Mouse (Mus musculus): ENCODE data around the gene Supt6. TPM values are rescaled to one million over a fixed set of nuclear protein-coding genes. Genes with fewer than 3 reads are reported as not detected.

Supt6 gene
- polyA plus RNA-seq, 1 experiment from 2014 or later = 17.7 TPM

DNA sequence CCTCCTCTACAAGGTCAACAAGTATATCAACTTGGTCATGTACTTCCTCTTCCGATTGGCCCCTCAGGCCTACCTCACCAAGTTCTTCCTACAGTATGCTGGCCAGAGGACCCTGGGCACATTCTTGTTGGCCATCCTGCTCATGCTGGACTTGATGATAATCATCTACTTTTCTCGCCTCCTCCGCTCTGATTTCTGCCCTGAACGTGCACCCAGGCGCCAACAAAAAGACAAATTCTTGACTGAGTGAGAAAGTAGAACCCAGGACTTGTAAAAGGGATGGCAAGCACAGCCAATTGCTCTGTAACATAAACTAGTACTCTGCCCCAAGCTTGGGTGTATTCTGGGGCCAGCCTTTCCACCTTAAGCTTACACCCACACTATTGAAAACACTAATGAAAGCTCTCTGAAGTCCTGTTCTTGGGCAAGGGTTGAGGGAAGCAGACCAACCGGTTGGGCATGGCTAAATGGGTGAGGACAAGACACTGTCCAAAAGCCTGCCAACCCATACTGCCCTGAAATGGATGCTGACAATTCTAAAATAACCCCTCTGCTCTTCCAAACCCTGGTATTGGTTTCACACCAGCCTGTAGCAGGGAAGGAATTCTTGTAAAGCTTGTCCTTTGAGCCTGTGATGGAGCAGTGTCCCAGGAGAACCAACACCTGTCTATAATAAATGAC, 65.6 kb downstream of the Supt6 start:
- DNase-seq (ENCODE audit: low spot score) (no peak), ATAC-seq (no peak)
- no peak overlapping the region for H3K4me3 ChIP-seq (ENCODE audit: low read depth, low read length)
- no peaks in the 10 kb centered on the region for H3K27me3 ChIP-seq (replicated peaks; ENCODE audit: control insufficient read depth, insufficient read depth, low read length)
- no peaks in the 10 kb centered on the region for H3K9me3 ChIP-seq (replicated peaks; ENCODE audit: control insufficient read depth, low read length)
- H3K9ac ChIP-seq (ENCODE audit: low read length) = no peak overlapping the region
- H3K27ac ChIP-seq (ENCODE audit: low read depth, low read length) = no peak overlapping the region
- H3K4me1 ChIP-seq (ENCODE audit: control insufficient read depth, insufficient read depth, low read length) = peaks cover 29% of the 10 kb centered on the region
- H3K4me2 ChIP-seq (ENCODE audit: low read length) = no peak overlapping the region
- WGBS = 82% methylated on average over 6 of the region's 6 CpGs
- peaks cover 32% of the 10 kb centered on the region for H3K36me3 ChIP-seq (ENCODE audit: control insufficient read depth, insufficient read depth, low read length)

DNA sequence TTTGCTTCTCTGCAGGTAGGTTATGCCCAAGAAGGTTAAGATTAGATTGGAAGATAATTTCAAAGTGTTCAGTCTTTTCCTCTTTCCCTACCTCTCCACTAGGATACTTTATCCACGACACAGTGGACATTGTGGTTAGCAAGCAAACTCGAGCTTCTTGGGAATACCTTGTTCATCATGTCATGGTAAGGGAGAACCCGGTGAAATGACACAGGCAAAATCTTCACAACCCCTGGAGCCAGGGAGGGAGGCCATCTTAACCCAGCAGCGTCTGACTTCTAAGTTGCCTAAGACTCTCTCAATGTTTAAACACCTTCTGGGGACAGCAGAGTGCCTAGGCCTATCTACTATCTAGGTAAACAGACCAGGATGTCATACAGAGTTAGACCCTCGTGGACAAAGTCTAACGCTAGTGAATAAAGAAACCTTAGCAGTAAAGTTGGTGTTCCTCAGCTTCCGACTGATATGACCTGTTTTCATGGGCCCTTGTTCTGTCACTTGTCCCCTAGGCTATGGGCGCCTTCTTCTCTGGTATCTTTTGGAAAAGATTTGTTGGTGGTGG, 66.3 kb downstream of the Supt6 start:
- Histone ChIP-seq H3K4me3 (ENCODE audit: low read depth, low read length) (peak overlapping the region; percentile 44; the same call in 1 of the 2 replicates), H3K4me1 (ENCODE audit: control insufficient read depth, insufficient read depth, low read length) (peaks cover 29% of the 10 kb centered on the region), H3K4me2 (ENCODE audit: low read length) (peak overlapping the region; percentile 89), H3K27me3 (replicated peaks; ENCODE audit: control insufficient read depth, insufficient read depth, low read length) (no peaks in the 10 kb centered on the region), H3K27ac (ENCODE audit: low read depth, low read length) (peak overlapping the region; percentile 78), H3K36me3 (ENCODE audit: control insufficient read depth, insufficient read depth, low read length) (peaks cover 32% of the 10 kb centered on the region), H3K9me3 (replicated peaks; ENCODE audit: control insufficient read depth, low read length) (no peaks in the 10 kb centered on the region), H3K9ac (ENCODE audit: low read length) (peak overlapping the region; percentile 69)
- DNase-seq (ENCODE audit: low spot score) = no peak
- 30% methylated on average over 8 of the region's 8 CpGs for WGBS
- no peak for ATAC-seq

DNA sequence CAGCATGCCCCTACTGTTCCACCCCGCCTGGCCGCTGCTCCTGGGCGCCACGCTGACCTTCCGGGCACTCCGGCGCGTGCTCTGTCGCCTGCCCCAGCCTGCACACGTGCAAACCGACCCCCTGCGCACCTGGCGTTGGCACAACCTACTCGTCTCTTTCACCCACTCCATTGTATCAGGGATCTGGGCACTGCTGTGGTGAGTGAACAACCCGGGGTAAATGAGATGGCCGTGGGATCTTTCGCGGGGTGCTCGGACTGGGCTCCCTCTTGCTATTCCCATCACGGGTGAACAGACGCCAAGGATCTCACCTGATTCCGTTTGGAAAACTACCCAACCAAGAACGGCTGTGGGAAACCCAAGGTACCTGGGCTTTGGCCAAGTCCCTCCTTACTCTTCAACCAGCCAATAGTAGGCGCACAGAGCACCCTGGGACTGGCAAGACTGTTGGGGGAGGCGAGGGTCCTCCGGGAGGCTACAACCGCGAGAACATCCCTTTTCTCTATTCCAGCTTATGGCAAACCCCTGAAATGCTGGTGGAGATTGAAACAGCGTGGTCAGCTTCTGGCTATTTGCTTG, 66.8 kb downstream of the Supt6 start:
- DNase-seq (ENCODE audit: low spot score) (peak; percentile 85), ATAC-seq (peak; percentile 1; the same call in 1 of the 2 replicates)
- Histone ChIP-seq H3K36me3 (ENCODE audit: control insufficient read depth, insufficient read depth, low read length) (peaks cover 32% of the 10 kb centered on the region), H3K27ac (ENCODE audit: low read depth, low read length) (peak overlapping the region; percentile 78), H3K4me2 (ENCODE audit: low read length) (peak overlapping the region; percentile 89), H3K9ac (ENCODE audit: low read length) (peak overlapping the region; percentile 69), H3K27me3 (replicated peaks; ENCODE audit: control insufficient read depth, insufficient read depth, low read length) (no peaks in the 10 kb centered on the region), H3K4me1 (ENCODE audit: control insufficient read depth, insufficient read depth, low read length) (peaks cover 27% of the 10 kb centered on the region), H3K9me3 (replicated peaks; ENCODE audit: control insufficient read depth, low read length) (no peaks in the 10 kb centered on the region), H3K4me3 (ENCODE audit: low read depth, low read length) (peak overlapping the region; percentile 44)
- 1% methylated on average over 29 of the region's 29 CpGs for WGBS

DNA sequence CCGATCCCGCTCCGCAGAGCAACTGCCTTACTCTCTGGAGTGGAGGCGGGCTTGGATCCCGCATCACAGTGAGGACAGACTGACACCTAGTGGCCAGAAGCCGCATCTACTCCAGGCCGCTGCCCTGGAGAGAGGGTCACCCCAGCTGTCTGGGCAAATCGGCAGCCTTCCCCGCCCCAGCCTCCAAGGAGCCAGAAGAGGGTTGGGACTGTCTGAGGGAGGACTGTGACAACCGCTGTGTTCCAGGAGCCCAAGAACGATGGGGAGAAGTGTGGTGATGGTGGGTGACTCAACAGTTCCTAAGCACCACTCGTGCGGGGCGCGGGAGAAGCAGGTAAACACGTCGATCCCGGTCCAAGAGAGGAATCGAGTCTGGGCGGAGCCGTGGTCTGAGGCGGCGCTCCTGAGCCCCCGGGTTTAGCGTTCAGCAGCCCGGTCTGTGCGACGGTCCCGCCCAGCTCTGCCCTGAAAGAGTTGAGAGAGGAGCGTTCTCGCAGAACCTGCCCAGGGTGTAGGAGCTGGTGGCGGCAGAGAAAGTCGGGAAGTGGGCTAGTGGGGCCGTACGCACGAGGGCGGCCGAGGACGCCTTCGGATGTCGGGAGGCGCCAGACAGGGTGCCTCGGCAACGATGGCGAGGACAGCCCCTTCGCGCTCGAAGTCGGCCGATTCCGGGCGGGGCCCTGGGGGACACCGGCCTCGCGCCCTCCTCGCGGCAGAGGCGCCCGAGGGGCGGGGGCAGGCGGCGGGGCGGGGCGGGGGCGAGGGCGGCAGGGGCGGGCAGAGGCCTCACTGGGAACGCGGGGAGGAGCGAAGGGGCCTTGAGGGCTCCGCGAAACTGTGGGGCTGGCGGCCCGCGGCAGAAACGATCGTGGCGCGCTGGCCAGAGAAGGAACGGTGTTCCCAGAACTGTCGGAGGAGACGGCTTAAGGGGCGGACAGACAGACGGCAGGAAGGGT, 67.6 kb downstream of the Supt6 start:
- H3K27me3 ChIP-seq (replicated peaks; ENCODE audit: control insufficient read depth, insufficient read depth, low read length) = no peaks in the 10 kb centered on the region
- peaks cover 32% of the 10 kb centered on the region for H3K36me3 ChIP-seq (ENCODE audit: control insufficient read depth, insufficient read depth, low read length)
- WGBS = under 1% methylated on average over 72 of the region's 84 CpGs
- peak overlapping the region; percentile 69 for H3K9ac ChIP-seq (ENCODE audit: low read length)
- H3K4me3 ChIP-seq (ENCODE audit: low read depth, low read length) = peak overlapping the region; percentile 44
- peak; percentile 96 for DNase-seq (ENCODE audit: low spot score)
- H3K4me2 ChIP-seq (ENCODE audit: low read length) = peak overlapping the region; percentile 89
- peak overlapping the region; percentile 78 for H3K27ac ChIP-seq (ENCODE audit: low read depth, low read length)
- H3K4me1 ChIP-seq (ENCODE audit: control insufficient read depth, insufficient read depth, low read length) = peaks cover 25% of the 10 kb centered on the region
- no peaks in the 10 kb centered on the region for H3K9me3 ChIP-seq (replicated peaks; ENCODE audit: control insufficient read depth, low read length)
- peak; percentile 87 for ATAC-seq

DNA sequence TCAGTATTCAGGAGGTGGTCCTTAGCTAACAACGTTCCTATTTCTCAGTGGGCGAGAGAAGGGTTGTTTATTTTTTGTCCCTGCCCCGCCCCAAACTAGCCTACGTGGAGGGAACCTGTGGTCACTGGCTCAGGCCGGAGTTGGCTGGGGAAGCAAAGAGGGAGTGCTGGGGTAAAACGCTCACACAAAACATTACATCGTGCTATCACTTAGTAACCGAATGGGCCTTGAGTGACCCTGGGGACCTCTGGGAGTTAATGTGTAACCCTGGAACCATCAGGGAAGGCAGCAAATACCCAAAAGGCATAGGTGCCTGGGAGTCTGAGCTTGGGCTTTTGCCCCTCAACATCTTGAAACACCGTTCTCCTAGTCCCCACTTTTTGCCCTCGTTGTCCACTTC, 68.3 kb downstream of the Supt6 start:
- ATAC-seq = no peak
- Histone ChIP-seq H3K9me3 (replicated peaks; ENCODE audit: control insufficient read depth, low read length) (no peaks in the 10 kb centered on the region), H3K4me1 (ENCODE audit: control insufficient read depth, insufficient read depth, low read length) (peaks cover 25% of the 10 kb centered on the region)

DNA sequence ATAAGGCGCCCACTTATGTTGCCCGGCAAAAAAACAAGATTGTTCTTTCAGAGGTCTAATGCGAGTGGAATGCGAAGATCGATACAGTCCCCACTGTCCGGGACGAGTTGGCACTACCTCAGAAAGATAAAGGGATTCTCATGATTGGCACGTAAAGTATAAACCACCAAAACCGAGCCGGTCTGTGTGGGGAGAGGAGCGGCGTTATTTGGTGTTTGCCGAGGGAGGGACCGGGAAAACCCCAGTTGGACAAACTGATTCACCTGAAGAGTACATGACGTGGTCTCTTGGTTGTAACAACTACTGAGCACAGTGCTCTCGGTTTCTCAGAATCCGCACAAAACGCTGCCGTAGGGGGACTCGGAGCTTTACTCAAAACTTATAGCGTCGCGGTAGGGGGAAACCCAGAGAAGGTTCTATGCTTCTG, 68.9 kb downstream of the Supt6 start:
- under 1% methylated on average over 23 of the region's 23 CpGs for WGBS

More for the DNA sequence above, 68.3 kb downstream of the Supt6 start:
- peak overlapping the region; percentile 44 for H3K4me3 ChIP-seq (ENCODE audit: low read depth, low read length)
- no peaks in the 10 kb centered on the region for H3K27me3 ChIP-seq (replicated peaks; ENCODE audit: control insufficient read depth, insufficient read depth, low read length)
- DNase-seq (ENCODE audit: low spot score) = no peak
- H3K36me3 ChIP-seq (ENCODE audit: control insufficient read depth, insufficient read depth, low read length) = peaks cover 32% of the 10 kb centered on the region
- WGBS = 2% methylated on average over 10 of the region's 10 CpGs
- H3K4me2 ChIP-seq (ENCODE audit: low read length) = peak overlapping the region; percentile 89
- H3K9ac ChIP-seq (ENCODE audit: low read length) = no peak overlapping the region
- no peak overlapping the region for H3K27ac ChIP-seq (ENCODE audit: low read depth, low read length)

DNA sequence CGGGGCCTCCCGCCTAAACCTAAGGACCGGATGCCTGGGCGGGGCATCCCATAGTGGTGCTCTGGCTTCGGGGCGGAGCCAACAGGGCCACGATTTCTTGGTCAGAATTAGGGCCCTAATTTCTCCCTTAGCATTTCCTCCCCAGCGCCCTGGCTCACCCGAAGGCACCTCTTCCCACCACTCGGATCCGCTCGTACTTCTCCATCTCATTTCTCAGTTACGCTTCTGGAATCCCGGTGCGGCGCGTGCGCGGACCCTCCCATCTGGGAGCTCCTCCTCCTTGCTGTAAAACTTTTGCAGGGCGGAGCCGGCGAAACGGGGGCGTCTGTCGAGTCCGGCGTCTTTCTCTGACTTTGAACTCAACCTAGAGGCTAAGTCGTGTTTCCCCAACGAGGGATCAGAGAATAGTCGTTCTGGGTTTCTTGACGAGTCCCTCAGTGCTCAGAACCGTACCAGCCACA, 69.4 kb downstream of the Supt6 start, which contains the start of the genes Nek8 and Tlcd1:
Gene Nek8, minus strand, starts transcription at position 274 of the 461 bp plus-strand sequence.
Gene Tlcd1, plus strand, starts transcription at position 310 of the 461 bp plus-strand sequence.
- Histone ChIP-seq H3K36me3 (ENCODE audit: control insufficient read depth, insufficient read depth, low read length) (peaks cover 23% of the 10 kb centered on the region), H3K4me1 (ENCODE audit: control insufficient read depth, insufficient read depth, low read length) (peaks cover 16% of the 10 kb centered on the region), H3K9ac (ENCODE audit: low read length) (peak within 1 kb of the TSS; percentile 49), H3K27me3 (replicated peaks; ENCODE audit: control insufficient read depth, insufficient read depth, low read length) (no peaks in the 10 kb centered on the region), H3K4me2 (ENCODE audit: low read length) (peak within 1 kb of the TSS; percentile 89), H3K9me3 (replicated peaks; ENCODE audit: control insufficient read depth, low read length) (no peaks in the 10 kb centered on the region), H3K4me3 (ENCODE audit: low read depth, low read length) (peak within 1 kb of the TSS; percentile 44), H3K27ac (ENCODE audit: low read depth, low read length) (no peak within 1 kb of the TSS; the same call in 1 of the 2 replicates)
- WGBS = under 1% methylated on average over 32 of the region's 32 CpGs
- DNase-seq (ENCODE audit: low spot score) = peak; percentile 94
- peak; percentile 68 for ATAC-seq

More for the DNA sequence above, 68.9 kb downstream of the Supt6 start:
- Histone ChIP-seq H3K9me3 (replicated peaks; ENCODE audit: control insufficient read depth, low read length) (no peaks in the 10 kb centered on the region), H3K36me3 (ENCODE audit: control insufficient read depth, insufficient read depth, low read length) (peaks cover 28% of the 10 kb centered on the region), H3K4me3 (ENCODE audit: low read depth, low read length) (peak overlapping the region; percentile 44), H3K9ac (ENCODE audit: low read length) (peak overlapping the region; percentile 49; the same call in 1 of the 2 replicates), H3K27me3 (replicated peaks; ENCODE audit: control insufficient read depth, insufficient read depth, low read length) (no peaks in the 10 kb centered on the region), H3K27ac (ENCODE audit: low read depth, low read length) (no peak overlapping the region), H3K4me2 (ENCODE audit: low read length) (peak overlapping the region; percentile 89), H3K4me1 (ENCODE audit: control insufficient read depth, insufficient read depth, low read length) (peaks cover 19% of the 10 kb centered on the region)
- ATAC-seq (no peak), DNase-seq (ENCODE audit: low spot score) (no peak)

DNA sequence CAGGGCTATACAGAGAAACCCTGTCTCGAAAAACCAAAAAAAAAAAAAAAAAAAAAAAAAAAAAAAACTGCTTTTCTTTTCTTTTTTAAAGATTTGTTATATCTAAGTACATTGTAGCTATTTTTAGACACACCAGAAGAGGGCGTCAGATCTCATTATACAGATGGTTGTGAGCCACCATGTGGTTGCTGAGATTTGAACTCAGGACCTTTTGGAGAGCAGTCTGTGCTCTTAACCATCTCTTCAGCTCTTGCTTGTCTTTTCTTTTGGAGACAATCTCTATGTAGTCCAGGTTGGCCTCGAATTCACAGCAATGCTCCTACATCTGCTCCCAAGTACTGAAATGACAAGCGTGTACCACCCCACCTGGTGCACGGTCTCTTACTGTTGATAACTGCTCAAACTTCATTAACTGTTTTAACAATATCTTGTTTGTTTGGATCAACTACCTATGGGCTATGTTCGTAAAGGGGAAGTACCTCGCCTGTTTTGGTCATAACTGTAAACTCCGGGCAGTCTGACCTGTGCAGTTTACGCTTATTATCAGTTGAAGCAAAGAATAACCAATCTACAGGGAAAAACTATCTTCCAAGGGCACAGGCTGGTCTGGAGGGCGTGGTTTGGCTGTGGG, 69.9 kb downstream of the Supt6 start:
- Histone ChIP-seq H3K4me2 (ENCODE audit: low read length) (peak overlapping the region; percentile 89), H3K9ac (ENCODE audit: low read length) (no peak overlapping the region), H3K9me3 (replicated peaks; ENCODE audit: control insufficient read depth, low read length) (no peaks in the 10 kb centered on the region), H3K27ac (ENCODE audit: low read depth, low read length) (no peak overlapping the region; the same call in 1 of the 2 replicates), H3K27me3 (replicated peaks; ENCODE audit: control insufficient read depth, insufficient read depth, low read length) (no peaks in the 10 kb centered on the region), H3K4me3 (ENCODE audit: low read depth, low read length) (peak overlapping the region; percentile 44), H3K4me1 (ENCODE audit: control insufficient read depth, insufficient read depth, low read length) (peaks cover 16% of the 10 kb centered on the region), H3K36me3 (ENCODE audit: control insufficient read depth, insufficient read depth, low read length) (peaks cover 18% of the 10 kb centered on the region)
- ATAC-seq (no peak), DNase-seq (ENCODE audit: low spot score) (peak; percentile 22)
- WGBS = 4% methylated on average over 9 of the region's 10 CpGs
